Mouse (Mus musculus) CH12.LX (cell line): ENCODE measurements around the gene Smok2a.
"Not testable (repeated sequence)": the region's sequence is repeated elsewhere in the genome, so short reads cannot be mapped to it uniquely, and the experiment has no call there.

Experiments used
- CTCF ChIP-seq, 2 experiments: IDR thresholded peaks in 1 of 2; conservative IDR thresholded peaks in 1 of 2; 2 replicates each; pipeline ENCODE4 v1.5.1; 2011 to 2012; ENCODE audit warnings: low read depth in 2 of 2, low read length in 2 of 2, improper control_type of control experiment in 1 of 2, inconsistent platforms in 1 of 2, mild to moderate bottlenecking in 1 of 2, moderate library complexity in 1 of 2
- E2F4 ChIP-seq: IDR thresholded peaks from 2 replicates; pipeline ENCODE4 v1.6.1; 2011; ENCODE audit warnings: low read depth, low read length, improper control_type of control experiment; ENCODE audit not compliant: insufficient replicate concordance
- EP300 ChIP-seq: IDR thresholded peaks from 2 replicates; pipeline ENCODE4 v1.6.1; 2011; ENCODE audit warnings: low read length, improper control_type of control experiment
- POLR2A ChIP-seq: IDR thresholded peaks from 2 replicates; pipeline ENCODE4 v1.6.1; 2011; ENCODE audit warnings: low read depth, mild to moderate bottlenecking, improper control_type of control experiment, low read length
- TCF12 ChIP-seq: IDR thresholded peaks from 2 replicates; pipeline ENCODE4 v1.6.1; 2014; ENCODE audit warnings: low read depth, mild to moderate bottlenecking, inconsistent platforms, low read length, improper control_type of control experiment

DNA sequence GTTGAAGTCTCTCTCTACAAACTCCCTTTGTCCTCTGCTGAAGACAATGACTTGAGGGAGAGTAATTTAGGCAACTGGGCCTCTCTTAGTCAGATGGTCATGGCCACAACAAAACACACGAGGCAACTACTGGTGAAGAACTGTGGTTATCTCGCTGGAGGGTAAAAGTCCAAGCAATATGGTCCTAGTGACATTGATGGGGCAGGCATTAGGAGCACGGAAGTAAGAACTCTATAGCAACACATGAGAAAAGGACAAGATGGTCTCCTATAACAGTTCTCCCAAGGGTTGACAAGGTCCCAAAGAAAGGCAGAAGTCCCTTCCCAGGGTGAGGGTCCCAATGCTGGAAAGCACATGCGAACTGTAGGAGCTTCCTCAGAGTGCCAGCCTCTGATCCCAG, 38.3 kb upstream of the Smok2a start:
- not testable (repeated sequence) for TF ChIP-seq E2F4; POLR2A; CTCF (conservative IDR thresholded peaks at IDR 0.05 in 1 of 2, IDR thresholded peaks at IDR 0.05 in 1 of 2; ENCODE audit: low read depth in 2 of 2, low read length in 2 of 2); EP300; TCF12
